Mouse (Mus musculus) gastrocnemius, postnatal 36 days (tissue): ENCODE data around the gene Thada. TPM values are rescaled to one million over a fixed set of nuclear protein-coding genes. Genes with fewer than 3 reads are reported as not detected.
A peak's percentile ranks its signal among the peaks of the same experiment; 100 is the strongest.
"Not testable (repeated sequence)": the region's sequence is repeated elsewhere in the genome, so short reads cannot be mapped to it uniquely, and the experiment has no call there.

ENCODE experiments used
- DNase-seq, 2 experiments: peaks; one replicate each; pipeline ENCODE4 v3.0.0; 2022
- intact Hi-C: fragments of 180-260 bp; cut with DNase I; formaldehyde crosslinking; loops from one replicate; pipeline ENCODE4 v1.15.1; 2025
- total RNA-seq, 2 experiments: library from RNA; stranded (reverse); gene quantifications; 2 replicates each; pipeline ENCODE4 v1.2.3; 2021

The Thada gene
- total RNA-seq, 2 experiments from 2014 or later: 4.3 to 5.8 TPM

GRCm38 (mm10) chr17:84194282-84195002 lies 271.6 kb downstream of the Thada start:
- intact Hi-C loops: loop anchor here (5.0 kb wide), 1 partner anchor 292 kb away; no protein-coding TSS in a partner anchor
- no peak for DNase-seq

- intact Hi-C loops: loop anchor here (5.0 kb wide), 1 partner anchor 291 kb away; no protein-coding TSS in a partner anchor
- no peak for DNase-seq
These were observed 272.6 kb downstream of the Thada start for GRCm38 (mm10) chr17:84193411-84193810.

GRCm38 (mm10) chr17:84191946-84192345 lies 274.1 kb downstream of the Thada start:
- DNase-seq: no peak
- intact Hi-C loops: loop anchor here (2.0 to 5.0 kb wide), 2 partner anchors 163 to 290 kb away; no protein-coding TSS in a partner anchor

GRCm38 (mm10) chr17:84190885-84191284 lies 275.1 kb downstream of the Thada start:
- intact Hi-C loops: loop anchor here (1.0 to 5.0 kb wide), 3 partner anchors 77 to 289 kb away; no protein-coding TSS in a partner anchor
- peak; percentile 75 to 84 for DNase-seq

- intact Hi-C loops: loop anchor here (2.0 to 5.0 kb wide), 2 partner anchors 216 to 317 kb away; no protein-coding TSS in a partner anchor
- peak in 1 of 2 experiments; percentile 10 for DNase-seq
These were observed 276.7 kb downstream of the Thada start for GRCm38 (mm10) chr17:84189127-84189854.

- peak; percentile 93 for DNase-seq
- intact Hi-C loops: loop anchor here (2.0 to 5.0 kb wide), 2 partner anchors 216 to 316 kb away; no protein-coding TSS in a partner anchor
These were observed 277.5 kb downstream of the Thada start for GRCm38 (mm10) chr17:84188374-84188961.

- intact Hi-C loops: loop anchor here (2.0 to 5.0 kb wide), 2 partner anchors 215 to 316 kb away; no protein-coding TSS in a partner anchor
- DNase-seq: peak; percentile 92 to 94
These were observed 278.2 kb downstream of the Thada start, which contains the start of gene Zfp36l2 for GRCm38 (mm10) chr17:84187727-84188373. Gene Zfp36l2, minus strand, starts transcription at chr17:84187947.

GRCm38 (mm10) chr17:84187264-84187663 lies 278.7 kb downstream of the Thada start:
- intact Hi-C loops: loop anchor here (5.0 kb wide), 1 partner anchor 315 kb away; no protein-coding TSS in a partner anchor
- not testable (repeated sequence) for DNase-seq

GRCm38 (mm10) chr17:84186451-84187202 lies 279.4 kb downstream of the Thada start:
- intact Hi-C loops: loop anchor here (5.0 kb wide), 1 partner anchor 314 kb away; no protein-coding TSS in a partner anchor
- DNase-seq: peak; percentile 21 to 68

- intact Hi-C loops: loop anchor here (5.0 kb wide), 1 partner anchor 314 kb away; no protein-coding TSS in a partner anchor
These were observed 280.2 kb downstream of the Thada start for GRCm38 (mm10) chr17:84185581-84186450.

GRCm38 (mm10) chr17:84185011-84185411 lies 281.0 kb downstream of the Thada start:
- intact Hi-C loops: loop anchor here (5.0 kb wide), 1 partner anchor 313 kb away; no protein-coding TSS in a partner anchor
- peak in 1 of 2 experiments; percentile 17 for DNase-seq

More at GRCm38 (mm10) chr17:84185581-84186450, 280.2 kb downstream of the Thada start:
- peak; percentile 45 to 57 for DNase-seq

GRCm38 (mm10) chr17:84183291-84183781 lies 282.7 kb downstream of the Thada start:
- intact Hi-C loops: no loop called here
- peak; percentile 88 to 91 for DNase-seq

- intact Hi-C loops: no loop called here
- peak; percentile 40 to 42 for DNase-seq
These were observed 283.4 kb downstream of the Thada start for GRCm38 (mm10) chr17:84182311-84183271.

- DNase-seq: peak; percentile 38 to 52
- intact Hi-C loops: no loop called here
These were observed 284.3 kb downstream of the Thada start for GRCm38 (mm10) chr17:84181502-84182310.

- intact Hi-C loops: no loop called here
- DNase-seq: peak in 1 of 2 experiments; percentile 17
These were observed 285.1 kb downstream of the Thada start for GRCm38 (mm10) chr17:84180715-84181501.
